Mouse (Mus musculus) kidney, postnatal 0 days (tissue): ENCODE results near the gene Sla2. TPM values are rescaled to one million over a fixed set of nuclear protein-coding genes. Genes with fewer than 3 reads are reported as not detected.
"Not testable (repeated sequence)": the region's sequence is repeated elsewhere in the genome, so short reads cannot be mapped to it uniquely, and the experiment has no call there.

ENCODE experiments used
- ATAC-seq: fragments of 200-750 bp; cut with Nextera tagmentation; replicated peaks from 2 replicates; pipeline ENCODE4 v1.8.0; 2017; ENCODE audit warnings: low read depth, moderate number of reproducible peaks, moderate TSS enrichment, moderate library complexity; ENCODE audit not compliant: low FRiP score
- DNase-seq: peaks from one replicate; pipeline ENCODE4 v3.0.0-alpha.2; 2016; ENCODE audit warnings: low spot score
- H3K27ac ChIP-seq: fragments of 300-500 bp; sonication (generic); 2 replicates; pipeline ENCODE4 v1.5.1; 2014; ENCODE audit warnings: mild to moderate bottlenecking
- H3K27me3 ChIP-seq: fragments of 300-500 bp; sonication (generic); 2 replicates; pipeline ENCODE4 v1.6.1; 2014; ENCODE audit warnings: low read length, mixed read lengths; ENCODE audit not compliant: insufficient read depth
- H3K36me3 ChIP-seq: fragments of 300-500 bp; sonication (generic); 2 replicates; pipeline ENCODE4 v1.6.1; 2014; ENCODE audit warnings: low read length, mixed read lengths; ENCODE audit not compliant: insufficient read depth
- H3K4me1 ChIP-seq: fragments of 300-500 bp; sonication (generic); replicated peaks from 2 replicates; pipeline ENCODE4 v1.6.1; 2014; ENCODE audit warnings: antibody characterized with exemption, low read length, mixed read lengths; ENCODE audit not compliant: insufficient read depth
- H3K4me2 ChIP-seq: fragments of 300-500 bp; sonication (generic); 2 replicates; pipeline ENCODE4 v1.6.1; 2014; ENCODE audit warnings: mild to moderate bottlenecking, low read length, moderate library complexity, mixed read lengths
- H3K4me3 ChIP-seq: fragments of 300-500 bp; sonication (generic); replicated peaks from 2 replicates; pipeline ENCODE4 v1.5.1; 2014; ENCODE audit warnings: low read depth, low read length
- H3K9ac ChIP-seq: fragments of 300-500 bp; sonication (generic); 2 replicates; pipeline ENCODE4 v1.6.1; 2014; ENCODE audit warnings: low read depth, low read length
- H3K9me3 ChIP-seq: fragments of 300-500 bp; sonication (generic); replicated peaks from 2 replicates; pipeline ENCODE4 v1.6.1; 2016; ENCODE audit warnings: low read length, inconsistent platforms, mixed read lengths
- CTCF ChIP-seq: IDR thresholded peaks from 2 replicates; pipeline ENCODE4 v1.5.1; 2016; ENCODE audit warnings: antibody characterized with exemption, low read depth, mild to moderate bottlenecking, moderate library complexity
- WGBS: fragments of 180-500 bp; shearing (Covaris S2); extraction: QIAGEN DNeasy Blood & Tissue Kit; methylation state at CpG from one replicate; pipeline ENCODE4 v1.1.7; 2014; 5-methylcytosine and 5-hydroxymethylcytosine counted together
- polyA plus RNA-seq: library from polyadenylated mRNA; unstranded; fragments of >200 nt; fragmentation: Nextera tagmentation; extraction: Ambion mirVana; gene quantifications from 2 replicates; pipeline ENCODE4 v1.2.1, GENCODE M21; 2015

Gene Sla2
- polyA plus RNA-seq, 1 experiment from 2014 or later = 0.32 TPM

DNA sequence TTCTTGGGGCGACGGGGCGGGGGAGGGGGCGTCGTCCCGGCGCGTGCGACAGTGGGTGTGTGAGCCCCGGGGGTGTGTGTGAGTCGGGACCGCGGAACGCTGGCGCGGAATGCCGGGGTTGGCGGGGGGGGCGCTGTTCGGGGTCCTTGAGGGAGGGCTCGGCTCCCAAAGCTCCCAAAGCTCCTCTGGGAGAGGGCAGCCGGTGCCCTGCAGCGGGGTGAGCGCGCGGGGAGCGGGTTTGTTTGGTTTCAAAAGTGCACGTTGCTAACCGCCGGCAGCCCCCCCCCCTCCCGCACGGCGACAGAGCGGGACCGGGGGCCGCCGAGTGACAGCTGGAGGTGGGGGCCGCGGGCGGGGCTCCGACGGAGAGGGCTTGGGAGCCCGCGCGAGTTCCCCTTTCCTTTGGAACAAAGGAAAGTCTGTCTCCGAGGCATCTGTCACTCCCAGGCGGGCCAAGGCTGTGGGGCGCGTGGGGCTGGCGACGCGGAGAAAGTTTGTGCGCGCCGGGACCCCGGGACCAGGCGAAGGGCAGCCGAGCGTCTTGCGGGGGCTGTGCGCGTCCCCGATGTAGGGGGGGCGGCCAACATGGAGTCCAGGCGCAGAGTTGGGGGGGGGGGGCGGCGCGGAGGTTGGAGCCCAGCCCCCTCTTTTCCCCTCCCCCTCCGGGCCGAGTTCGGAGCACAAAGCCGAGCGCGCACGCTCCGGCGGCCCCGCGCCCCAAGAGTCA is 46.5 kb downstream of the Sla2 start:
- H3K36me3 ChIP-seq = no peaks in the 10 kb centered on the region
- WGBS = under 1% methylated on average over 59 of the region's 79 CpGs
- TF ChIP-seq CTCF = no peak
- DNase-seq (peak; percentile 55), ATAC-seq (peak; percentile 33; the same call in 1 of the 2 replicates)
- H3K9ac ChIP-seq = peak overlapping the region; percentile 93
- H3K27me3 ChIP-seq = no peaks in the 10 kb centered on the region
- H3K9me3 ChIP-seq = no peaks in the 10 kb centered on the region
- H3K4me2 ChIP-seq = peak overlapping the region; percentile 68
- H3K27ac ChIP-seq = peak overlapping the region; percentile 95
- H3K4me1 ChIP-seq = peaks cover 39% of the 10 kb centered on the region
- H3K4me3 ChIP-seq = peak overlapping the region; percentile 89

DNA sequence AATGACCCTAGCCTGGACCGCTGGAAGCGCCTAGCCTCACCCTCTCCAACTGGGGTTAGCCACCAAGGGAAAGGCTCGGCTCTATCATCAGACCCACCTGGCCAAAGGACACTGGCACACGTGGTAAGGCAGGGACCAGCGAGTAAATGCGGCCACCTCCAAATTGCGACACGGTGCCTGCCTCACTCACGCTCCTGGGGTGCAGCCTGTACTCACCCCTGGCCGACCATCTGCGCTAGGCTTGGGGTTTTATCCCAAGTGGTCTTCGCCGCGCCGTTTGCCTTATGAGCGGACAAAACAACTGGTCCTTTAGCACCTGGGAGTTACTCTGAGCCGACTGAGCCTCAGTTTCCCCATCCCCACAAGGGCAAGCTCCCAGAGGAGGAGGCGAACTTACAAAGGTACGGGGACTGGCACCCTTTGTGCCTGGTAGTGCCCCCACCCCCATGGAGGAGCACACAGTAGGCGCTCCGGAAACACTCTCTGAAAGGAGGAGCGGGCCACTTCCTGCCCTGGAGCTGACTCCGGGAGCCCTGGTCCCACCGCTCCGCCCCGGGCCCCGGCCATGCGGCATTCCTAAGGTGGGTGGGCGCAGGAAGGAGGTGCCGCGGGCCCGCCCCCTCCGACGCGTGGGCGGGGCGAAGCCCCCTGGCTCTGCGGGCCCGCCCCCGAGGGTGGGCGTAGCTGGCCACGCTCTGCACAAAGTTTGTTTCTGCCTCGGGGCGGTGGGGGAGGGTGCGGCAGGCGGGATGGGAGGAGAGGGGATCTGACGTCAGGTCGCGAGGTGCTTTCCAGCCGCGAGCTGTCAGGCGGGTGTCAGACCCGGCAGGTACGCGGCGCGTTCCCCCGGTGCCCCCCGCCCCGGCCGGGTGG is 47.4 kb downstream of the Sla2 start, which contains the start of gene Tgif2:
Tgif2 (plus strand) TSS at position 689 of the 873 bp plus-strand sequence.
- DNase-seq (peak; percentile 96), ATAC-seq (peak; percentile 84)
- H3K9me3 ChIP-seq = no peaks in the 10 kb centered on the region
- H3K27ac ChIP-seq = peak within 1 kb of the TSS; percentile 95
- no peak for TF ChIP-seq CTCF
- WGBS = 2% methylated on average over 60 of the region's 61 CpGs
- peak within 1 kb of the TSS; percentile 93 for H3K9ac ChIP-seq
- H3K4me2 ChIP-seq = peak within 1 kb of the TSS; percentile 68
- peaks cover 31% of the 10 kb centered on the region for H3K4me1 ChIP-seq
- peak within 1 kb of the TSS; percentile 89 for H3K4me3 ChIP-seq
- no peaks in the 10 kb centered on the region for H3K27me3 ChIP-seq
- no peaks in the 10 kb centered on the region for H3K36me3 ChIP-seq

DNA sequence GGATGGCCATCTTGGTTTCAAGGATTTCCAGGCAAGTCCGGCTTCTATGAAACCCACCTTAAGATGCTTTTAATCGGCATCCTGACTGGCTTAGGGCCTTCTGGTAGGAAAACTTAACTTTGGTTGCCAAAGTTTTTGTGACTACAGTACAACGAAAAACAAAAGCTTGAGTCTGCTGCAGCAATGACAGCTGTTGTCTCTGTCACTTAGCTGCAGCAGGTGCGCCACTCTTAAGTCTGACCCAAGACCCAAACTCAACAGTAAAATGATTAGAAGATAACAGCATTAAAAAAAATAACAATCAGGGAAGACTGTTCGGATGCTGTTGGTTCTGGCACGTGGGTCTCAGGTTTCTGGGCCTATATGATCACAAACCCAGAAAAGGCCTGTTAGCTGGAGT is 48.2 kb downstream of the Sla2 start:
- H3K27ac ChIP-seq = peak overlapping the region; percentile 79
- H3K9me3 ChIP-seq = no peaks in the 10 kb centered on the region
- DNase-seq = no peak
- 0 out of 2 replicates have a peak overlapping the region, but pooled peaks have one; percentile 47 for H3K9ac ChIP-seq
- H3K4me1 ChIP-seq = peaks cover 27% of the 10 kb centered on the region; the same call in 1 of the 2 replicates
- TF ChIP-seq CTCF = no peak
- ATAC-seq = no peak
- H3K4me2 ChIP-seq = peak overlapping the region; percentile 68
- 66% methylated on average over 6 of the region's 6 CpGs for WGBS
- 0 out of 2 replicates have a peak, but pooled peaks cover 6% of the 10 kb centered on the region for H3K36me3 ChIP-seq
- H3K4me3 ChIP-seq = peak overlapping the region; percentile 89
- no peaks in the 10 kb centered on the region for H3K27me3 ChIP-seq

DNA sequence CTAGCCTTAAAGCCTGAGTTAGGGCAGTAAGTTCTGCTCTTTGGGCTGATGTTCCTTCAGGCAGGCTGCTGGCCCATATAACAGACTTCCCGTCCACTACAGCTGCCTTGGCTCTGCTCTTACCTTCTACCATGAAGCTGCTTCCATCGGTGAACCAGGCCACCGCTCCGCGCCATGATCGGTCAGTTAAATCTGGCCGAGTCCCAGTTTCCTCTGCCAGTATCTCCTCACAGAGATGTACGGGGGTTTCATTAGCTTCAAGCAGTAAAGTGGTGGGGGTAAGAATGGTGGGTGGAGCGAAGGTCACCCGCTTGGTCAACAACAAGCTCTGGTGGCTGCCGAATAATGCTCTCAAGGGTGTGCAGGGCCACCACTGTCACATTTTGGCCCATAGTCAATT is 52.7 kb downstream of the Sla2 start:
- H3K9ac ChIP-seq = no peak overlapping the region
- DNase-seq = no peak
- H3K4me3 ChIP-seq = no peak overlapping the region
- no peak overlapping the region for H3K27ac ChIP-seq
- H3K36me3 ChIP-seq = peaks cover 37% of the 10 kb centered on the region
- no peaks in the 10 kb centered on the region for H3K27me3 ChIP-seq
- 0 out of 2 replicates have a peak, but pooled peaks cover 9% of the 10 kb centered on the region for H3K4me1 ChIP-seq
- ATAC-seq = no peak
- 97% methylated on average over 11 of the region's 11 CpGs for WGBS
- no peaks in the 10 kb centered on the region; the same call in 1 of the 2 replicates for H3K9me3 ChIP-seq
- no peak for TF ChIP-seq CTCF
- H3K4me2 ChIP-seq = no peak overlapping the region

DNA sequence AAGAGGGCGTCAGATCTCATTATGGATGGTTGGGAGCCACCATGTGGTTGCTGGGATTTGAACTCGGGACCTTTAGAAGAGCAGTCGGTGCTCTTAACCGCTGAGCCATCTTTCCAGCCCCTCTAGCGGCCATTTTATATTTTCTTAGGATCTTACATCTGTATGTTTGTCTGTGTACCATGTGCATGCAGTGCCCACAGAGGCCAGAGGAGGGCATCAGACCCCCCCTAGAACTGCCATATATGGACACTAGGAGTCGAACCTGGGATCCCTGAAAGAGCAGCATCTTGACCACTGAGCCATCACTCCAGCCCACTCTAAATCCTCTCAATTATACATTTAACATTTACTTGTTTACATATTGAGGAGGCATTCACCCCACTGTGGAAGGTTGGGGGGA is 61.9 kb downstream of the Sla2 start:
- not testable (repeated sequence) for H3K36me3 ChIP-seq, H3K27ac ChIP-seq, H3K9me3 ChIP-seq, DNase-seq, H3K4me2 ChIP-seq, H3K4me3 ChIP-seq, H3K9ac ChIP-seq, H3K27me3 ChIP-seq, H3K4me1 ChIP-seq, ATAC-seq
- 88% methylated on average over 5 of the region's 6 CpGs for WGBS

Other genes with a start within 250 kb of the Sla2 start
- 449 and 494 TPM in 2 replicates for gene Myl9, start 111.8 kb downstream of the Sla2 start, polyA plus RNA-seq
- 38.2 and 40.6 TPM in 2 replicates for gene Tgif2, start 47.2 kb downstream of the Sla2 start, polyA plus RNA-seq
- gene 4930518I15Rik, start 29.2 kb downstream of the Sla2 start, polyA plus RNA-seq = 2.6 and 4.6 TPM in 2 replicates
- 227 and 252 TPM in 2 replicates for gene Rab5if, start 24.1 kb downstream of the Sla2 start, polyA plus RNA-seq
- gene Ndrg3, start 104.9 kb upstream of the Sla2 start, polyA plus RNA-seq = 45.8 and 48.4 TPM in 2 replicates
- gene Dsn1, start 120.0 kb upstream of the Sla2 start, polyA plus RNA-seq = 20.4 and 23.2 TPM in 2 replicates
- gene Soga1, start 192.1 kb upstream of the Sla2 start, polyA plus RNA-seq = 1.3 and 1.8 TPM in 2 replicates
- gene Tldc2, start 199.9 kb upstream of the Sla2 start, polyA plus RNA-seq = 2.2 and 2.5 TPM in 2 replicates
- 19.1 and 20.0 TPM in 2 replicates for gene Samhd1, start 248.1 kb upstream of the Sla2 start, polyA plus RNA-seq